Mouse (Mus musculus): ENCODE measurements around the gene Brd4. TPM values are rescaled to one million over a fixed set of nuclear protein-coding genes. Genes with fewer than 3 reads are reported as not detected.

Gene Brd4
- polyA plus RNA-seq, 1 experiment from 2014 or later: 101 TPM

DNA sequence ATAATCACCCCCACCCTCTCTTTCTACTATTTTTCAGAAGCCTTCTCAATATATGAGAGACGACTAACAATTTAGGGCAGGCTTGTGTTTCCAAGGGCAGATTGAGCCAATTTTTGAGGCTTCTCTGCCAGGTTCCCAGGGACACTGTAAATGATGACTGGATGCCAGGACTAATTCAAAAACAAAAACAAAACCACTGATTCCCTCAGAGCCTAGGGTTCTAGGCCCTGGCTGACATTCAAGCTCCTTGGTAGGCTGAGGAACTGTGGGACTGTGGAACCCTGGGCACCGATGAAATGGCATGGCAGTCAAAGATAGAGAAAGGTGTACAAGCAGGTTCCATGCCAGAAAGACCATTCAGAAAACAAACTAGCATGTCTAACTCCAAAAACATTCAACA, 31.3 kb downstream of the Brd4 start:
- no peaks in the 10 kb centered on the region for H3K9me3 ChIP-seq (ENCODE audit: control insufficient read depth, low read length)
- ATAC-seq (ENCODE audit: low FRiP score, low TSS enrichment) (no peak), DNase-seq (no peak)
- WGBS: 89% methylated on average over 2 of the region's 2 CpGs
- H3K4me3 ChIP-seq (replicated peaks; ENCODE audit: low read depth, low read length): no peak overlapping the region
- no peaks in the 10 kb centered on the region; the same call in 1 of the 2 replicates for H3K4me1 ChIP-seq (ENCODE audit: control insufficient read depth, insufficient read depth, low read length)
- no peaks in the 10 kb centered on the region for H3K36me3 ChIP-seq (ENCODE audit: control insufficient read depth, insufficient read depth, low read length)
- H3K27ac ChIP-seq (replicated peaks; ENCODE audit: low read depth, low read length): no peak overlapping the region
- no peak overlapping the region for H3K9ac ChIP-seq (replicated peaks; ENCODE audit: low read length)
- H3K27me3 ChIP-seq (ENCODE audit: control insufficient read depth, insufficient read depth, low read length): no peaks in the 10 kb centered on the region
- no peak overlapping the region for H3K4me2 ChIP-seq (ENCODE audit: low read length)

DNA sequence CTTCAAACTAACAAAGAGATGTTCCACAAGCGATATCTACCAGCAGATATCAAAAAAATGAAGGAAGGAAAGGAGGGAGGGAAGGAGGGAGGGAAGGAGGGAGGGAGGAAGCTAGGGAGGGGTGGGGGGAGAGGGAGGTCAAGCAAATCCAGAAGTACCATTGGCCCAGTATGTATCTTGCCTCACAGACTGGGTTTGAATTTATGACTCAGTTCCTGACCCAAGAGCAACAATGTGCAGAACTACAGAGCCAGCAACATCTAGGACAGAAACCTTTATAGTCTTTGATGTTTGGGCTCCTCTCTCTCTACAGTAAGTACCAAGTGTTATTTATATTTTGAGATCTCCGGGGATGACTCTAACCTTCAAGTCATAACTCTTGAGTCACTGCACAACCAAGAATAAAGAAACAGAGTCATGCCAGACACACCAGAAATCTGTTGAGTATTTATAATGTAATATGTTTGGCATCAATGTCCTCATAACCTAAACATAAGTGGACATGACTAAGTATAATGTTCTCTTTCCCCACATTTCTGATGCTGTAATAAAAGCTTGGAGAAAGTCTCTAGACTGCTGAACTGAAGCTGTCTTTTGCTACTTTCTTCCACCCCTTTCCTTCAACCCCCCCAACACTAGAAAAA, 32.6 kb downstream of the Brd4 start:
- ATAC-seq (ENCODE audit: low FRiP score, low TSS enrichment) (no peak), DNase-seq (no peak)
- H3K4me1 ChIP-seq (ENCODE audit: control insufficient read depth, insufficient read depth, low read length): no peaks in the 10 kb centered on the region
- no peaks in the 10 kb centered on the region for H3K36me3 ChIP-seq (ENCODE audit: control insufficient read depth, insufficient read depth, low read length)
- no peak overlapping the region for H3K4me2 ChIP-seq (ENCODE audit: low read length)
- no peaks in the 10 kb centered on the region for H3K27me3 ChIP-seq (ENCODE audit: control insufficient read depth, insufficient read depth, low read length)
- no peak overlapping the region for H3K9ac ChIP-seq (replicated peaks; ENCODE audit: low read length)
- H3K9me3 ChIP-seq (ENCODE audit: control insufficient read depth, low read length): no peaks in the 10 kb centered on the region
- 95% methylated on average over 2 of the region's 2 CpGs for WGBS
- H3K4me3 ChIP-seq (replicated peaks; ENCODE audit: low read depth, low read length): no peak overlapping the region
- H3K27ac ChIP-seq (replicated peaks; ENCODE audit: low read depth, low read length): no peak overlapping the region

DNA sequence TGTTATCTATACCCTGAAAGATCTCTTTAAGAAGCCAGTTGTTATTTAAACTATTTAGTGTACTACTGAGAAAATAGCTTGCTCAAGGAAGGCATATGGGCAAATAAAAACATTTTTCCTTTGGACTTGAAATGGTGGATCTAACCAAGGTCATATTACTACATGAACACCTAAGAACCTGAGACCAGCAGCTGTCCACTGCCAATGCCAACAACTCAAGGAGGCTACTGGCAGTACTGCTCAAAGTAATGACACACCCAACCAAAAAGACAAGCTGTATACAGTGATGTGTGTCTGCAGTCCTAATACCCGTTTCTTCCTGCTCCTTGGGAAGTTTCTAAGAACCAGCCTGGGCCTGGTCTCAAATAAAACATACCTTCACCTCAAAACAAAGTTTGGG, 34.5 kb downstream of the Brd4 start:
- Histone ChIP-seq H3K4me1 (ENCODE audit: control insufficient read depth, insufficient read depth, low read length) (0 out of 2 replicates have a peak, but pooled peaks cover 2% of the 10 kb centered on the region), H3K9ac (replicated peaks; ENCODE audit: low read length) (no peak overlapping the region), H3K4me2 (ENCODE audit: low read length) (no peak overlapping the region), H3K27ac (replicated peaks; ENCODE audit: low read depth, low read length) (no peak overlapping the region), H3K4me3 (replicated peaks; ENCODE audit: low read depth, low read length) (no peak overlapping the region), H3K9me3 (ENCODE audit: control insufficient read depth, low read length) (no peaks in the 10 kb centered on the region), H3K36me3 (ENCODE audit: control insufficient read depth, insufficient read depth, low read length) (no peaks in the 10 kb centered on the region), H3K27me3 (ENCODE audit: control insufficient read depth, insufficient read depth, low read length) (no peaks in the 10 kb centered on the region)
- DNase-seq: no peak
- ATAC-seq (ENCODE audit: low FRiP score, low TSS enrichment): no peak
- 94% methylated on average over 1 of the region's 1 CpGs for WGBS

DNA sequence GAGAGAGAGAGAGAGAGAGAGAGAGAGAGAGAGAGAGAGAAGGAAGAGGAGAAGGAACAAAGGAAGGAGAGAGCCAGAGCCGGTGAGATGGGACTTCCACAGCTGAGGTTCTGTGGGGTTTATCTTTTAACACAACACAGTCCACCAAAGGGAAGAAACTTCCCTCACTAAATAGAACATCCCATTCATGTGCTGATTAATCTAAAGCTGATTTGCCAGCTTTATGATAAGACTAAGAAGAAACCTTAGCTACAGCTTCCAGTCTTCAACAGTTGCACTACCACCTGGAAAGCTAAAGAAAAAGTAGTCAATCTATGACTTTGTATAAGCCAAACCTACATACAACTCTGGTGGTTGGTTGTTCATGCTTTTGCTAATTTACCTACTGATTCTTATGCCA, 36.3 kb downstream of the Brd4 start:
- no peaks in the 10 kb centered on the region for H3K9me3 ChIP-seq (ENCODE audit: control insufficient read depth, low read length)
- WGBS: 91% methylated on average over 1 of the region's 1 CpGs
- no peak for ATAC-seq (ENCODE audit: low FRiP score, low TSS enrichment)

DNA sequence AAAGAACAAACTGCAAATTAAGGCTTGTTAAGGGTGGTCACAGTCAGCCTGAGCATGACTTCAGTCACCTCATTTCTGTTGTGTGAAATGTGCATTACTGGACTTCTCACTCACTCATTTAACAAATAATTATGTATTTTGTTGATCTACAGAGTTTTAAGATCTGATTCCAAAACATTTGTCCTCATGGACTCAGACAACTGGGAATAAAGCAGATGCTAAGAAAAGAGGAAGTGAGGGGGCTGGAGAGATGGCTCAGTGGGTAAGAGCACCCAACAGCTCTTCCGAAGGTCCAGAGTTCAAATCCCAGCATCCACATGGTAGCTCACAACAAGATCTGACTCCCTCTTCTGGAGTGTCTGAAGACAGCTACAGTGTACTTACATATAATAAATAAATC, 36.9 kb downstream of the Brd4 start:
- 0 out of 2 replicates have a peak, but pooled peaks cover 2% of the 10 kb centered on the region for H3K4me1 ChIP-seq (ENCODE audit: control insufficient read depth, insufficient read depth, low read length)
- no peaks in the 10 kb centered on the region for H3K27me3 ChIP-seq (ENCODE audit: control insufficient read depth, insufficient read depth, low read length)
- ATAC-seq (ENCODE audit: low FRiP score, low TSS enrichment): no peak
- H3K4me3 ChIP-seq (replicated peaks; ENCODE audit: low read depth, low read length): no peak overlapping the region
- H3K36me3 ChIP-seq (ENCODE audit: control insufficient read depth, insufficient read depth, low read length): no peaks in the 10 kb centered on the region
- WGBS: 96% methylated on average over 1 of the region's 1 CpGs
- no peak overlapping the region for H3K27ac ChIP-seq (replicated peaks; ENCODE audit: low read depth, low read length)
- H3K9ac ChIP-seq (replicated peaks; ENCODE audit: low read length): no peak overlapping the region
- H3K4me2 ChIP-seq (ENCODE audit: low read length): no peak overlapping the region
- H3K9me3 ChIP-seq (ENCODE audit: control insufficient read depth, low read length): no peaks in the 10 kb centered on the region
- DNase-seq: no peak

More for the DNA sequence above, 36.3 kb downstream of the Brd4 start:
- Histone ChIP-seq H3K27me3 (ENCODE audit: control insufficient read depth, insufficient read depth, low read length) (no peaks in the 10 kb centered on the region), H3K9ac (replicated peaks; ENCODE audit: low read length) (no peak overlapping the region), H3K36me3 (ENCODE audit: control insufficient read depth, insufficient read depth, low read length) (no peaks in the 10 kb centered on the region), H3K27ac (replicated peaks; ENCODE audit: low read depth, low read length) (no peak overlapping the region), H3K4me3 (replicated peaks; ENCODE audit: low read depth, low read length) (no peak overlapping the region), H3K4me1 (ENCODE audit: control insufficient read depth, insufficient read depth, low read length) (0 out of 2 replicates have a peak, but pooled peaks cover 2% of the 10 kb centered on the region), H3K4me2 (ENCODE audit: low read length) (no peak overlapping the region)
- DNase-seq: no peak

DNA sequence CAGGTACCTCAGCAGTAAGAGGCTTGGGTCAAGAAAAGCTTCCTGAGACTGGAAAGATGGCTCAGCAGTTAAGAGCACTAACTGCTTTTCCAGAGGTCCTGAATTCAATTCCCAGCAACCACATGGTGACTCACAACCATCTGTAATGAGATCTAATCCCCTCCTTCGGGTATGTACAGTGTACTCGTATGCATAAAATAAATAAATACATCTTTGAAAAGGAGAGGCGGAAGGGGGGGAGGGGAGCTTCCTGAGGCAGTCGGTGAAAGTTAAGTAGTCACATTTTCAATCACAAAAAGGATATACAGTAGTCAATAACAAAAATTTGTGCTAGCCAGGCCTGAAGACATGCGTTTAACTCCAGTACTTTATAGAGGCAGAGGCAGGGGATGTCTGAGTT, 38.4 kb downstream of the Brd4 start:
- Histone ChIP-seq H3K9me3 (ENCODE audit: control insufficient read depth, low read length) (no peaks in the 10 kb centered on the region), H3K4me2 (ENCODE audit: low read length) (no peak overlapping the region), H3K4me3 (replicated peaks; ENCODE audit: low read depth, low read length) (no peak overlapping the region), H3K36me3 (ENCODE audit: control insufficient read depth, insufficient read depth, low read length) (peaks cover 4% of the 10 kb centered on the region; the same call in 1 of the 2 replicates), H3K4me1 (ENCODE audit: control insufficient read depth, insufficient read depth, low read length) (0 out of 2 replicates have a peak, but pooled peaks cover 2% of the 10 kb centered on the region), H3K27ac (replicated peaks; ENCODE audit: low read depth, low read length) (no peak overlapping the region), H3K27me3 (ENCODE audit: control insufficient read depth, insufficient read depth, low read length) (no peaks in the 10 kb centered on the region), H3K9ac (replicated peaks; ENCODE audit: low read length) (no peak overlapping the region)
- no peak for ATAC-seq (ENCODE audit: low FRiP score, low TSS enrichment)
- WGBS: 66% methylated on average over 5 of the region's 5 CpGs
- DNase-seq: no peak

DNA sequence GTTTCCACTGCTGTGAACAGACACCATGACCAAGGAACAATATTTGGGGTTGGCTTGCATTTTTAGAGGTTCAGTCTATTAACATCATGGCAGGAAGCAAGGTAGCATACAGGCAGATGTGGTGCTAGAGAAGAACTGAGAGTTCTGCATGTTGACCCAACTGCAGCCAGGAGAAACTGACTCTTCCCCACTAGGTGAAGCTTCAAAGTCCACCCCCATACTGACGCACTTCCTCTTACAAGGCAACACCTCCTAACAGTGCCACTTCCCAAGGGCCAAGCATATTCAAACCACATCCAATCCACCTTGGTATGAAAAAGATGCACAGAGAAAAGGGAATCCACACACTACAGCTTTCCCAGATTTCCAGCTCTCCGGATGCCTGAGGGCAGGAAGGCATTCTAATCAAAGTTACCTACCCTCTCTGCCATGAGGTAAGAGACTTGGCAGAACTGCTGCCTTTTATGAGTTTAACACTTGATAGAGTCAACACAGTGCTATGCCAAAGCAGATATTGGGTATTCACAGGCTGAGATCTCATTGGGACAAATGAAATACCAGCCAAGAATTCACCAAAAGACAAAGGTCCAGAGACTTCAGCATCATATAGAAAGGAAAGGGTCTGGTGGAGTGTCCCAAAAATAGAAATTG, 43.5 kb downstream of the Brd4 start:
- Histone ChIP-seq H3K27me3 (ENCODE audit: control insufficient read depth, insufficient read depth, low read length) (no peaks in the 10 kb centered on the region), H3K4me1 (ENCODE audit: control insufficient read depth, insufficient read depth, low read length) (0 out of 2 replicates have a peak, but pooled peaks cover 3% of the 10 kb centered on the region), H3K4me2 (ENCODE audit: low read length) (no peak overlapping the region), H3K9me3 (ENCODE audit: control insufficient read depth, low read length) (no peaks in the 10 kb centered on the region), H3K27ac (replicated peaks; ENCODE audit: low read depth, low read length) (no peak overlapping the region), H3K9ac (replicated peaks; ENCODE audit: low read length) (no peak overlapping the region), H3K4me3 (replicated peaks; ENCODE audit: low read depth, low read length) (no peak overlapping the region), H3K36me3 (ENCODE audit: control insufficient read depth, insufficient read depth, low read length) (peaks cover 4% of the 10 kb centered on the region; the same call in 1 of the 2 replicates)
- 100% methylated on average over 2 of the region's 2 CpGs for WGBS
- ATAC-seq (ENCODE audit: low FRiP score, low TSS enrichment) (no peak), DNase-seq (no peak)

DNA sequence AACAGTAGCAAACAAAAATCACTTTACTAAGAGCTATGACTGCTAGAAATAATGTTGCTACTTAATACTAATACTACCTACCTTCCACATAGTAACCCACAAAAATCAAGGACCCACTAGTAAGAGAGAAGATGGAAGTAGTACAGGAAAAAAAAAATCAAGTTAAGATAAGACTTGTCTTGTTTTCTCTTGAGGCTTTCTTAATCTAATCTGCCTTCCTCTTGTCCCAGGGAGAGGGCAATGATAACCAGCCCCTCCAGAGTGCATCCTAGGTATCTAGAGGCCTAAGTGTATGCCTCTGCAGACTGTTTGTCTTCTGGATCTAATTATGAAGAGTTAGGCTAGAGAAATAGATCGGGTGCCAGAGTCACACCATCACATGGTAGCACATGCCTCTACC, 45.9 kb downstream of the Brd4 start:
- no peaks in the 10 kb centered on the region for H3K9me3 ChIP-seq (ENCODE audit: control insufficient read depth, low read length)
- H3K36me3 ChIP-seq (ENCODE audit: control insufficient read depth, insufficient read depth, low read length): peaks cover 4% of the 10 kb centered on the region; the same call in 1 of the 2 replicates
- no peak overlapping the region for H3K4me3 ChIP-seq (replicated peaks; ENCODE audit: low read depth, low read length)
- H3K27me3 ChIP-seq (ENCODE audit: control insufficient read depth, insufficient read depth, low read length): no peaks in the 10 kb centered on the region
- no peak overlapping the region for H3K27ac ChIP-seq (replicated peaks; ENCODE audit: low read depth, low read length)
- ATAC-seq (ENCODE audit: low FRiP score, low TSS enrichment) (no peak), DNase-seq (no peak)
- 91% methylated on average over 1 of the region's 1 CpGs for WGBS
- 0 out of 2 replicates have a peak, but pooled peaks cover 8% of the 10 kb centered on the region for H3K4me1 ChIP-seq (ENCODE audit: control insufficient read depth, insufficient read depth, low read length)
- H3K9ac ChIP-seq (replicated peaks; ENCODE audit: low read length): no peak overlapping the region
- H3K4me2 ChIP-seq (ENCODE audit: low read length): no peak overlapping the region

All from midbrain, embryonic 14.5 days (tissue).